ENCODE assay signal across 31 mouse cellular contexts in genomic region chr17:85303686-85304085, GRCm38 (mm10).
"Had no signal": no experiment of that assay in that cellular context is flagged by ENCODE, and none has a peak within 500 bp of the region (broad histone marks: within the 10 kb centered on the region; RNA-seq: fewer than 3 reads in every experiment).

No protein-coding gene starts in this region.

- DNase-seq: left cerebral cortex, postnatal 4 days; liver; liver, embryonic 13.5 days; liver, postnatal 0 days; lung, adult 18-20 months; lung, adult 2 months; lung, embryonic 14.5 days; lung, postnatal 10 days; lung, postnatal 14 days; lung, postnatal 36 days; lung, postnatal 4 days had no signal

- H3K27me3 ChIP-seq: limb, embryonic 12.5 days; limb, embryonic 13.5 days; limb, embryonic 15.5 days; liver, embryonic 12.5 days; liver, embryonic 13.5 days; liver, embryonic 15.5 days; lung, embryonic 15.5 days; megakaryocyte, embryonic 14.5 days; neural tube, embryonic 12.5 days; neural tube, embryonic 13.5 days had no signal

- H3K9ac ChIP-seq: limb, embryonic 12.5 days; limb, embryonic 13.5 days; limb, embryonic 15.5 days; liver, embryonic 12.5 days; liver, embryonic 13.5 days; liver, embryonic 14.5 days; liver, embryonic 15.5 days; liver, postnatal 0 days; lung, embryonic 14.5 days; lung, embryonic 15.5 days; midbrain, embryonic 12.5 days; neural tube, embryonic 12.5 days; neural tube, embryonic 13.5 days had no signal

- H3K4me2 ChIP-seq: limb, embryonic 12.5 days; limb, embryonic 13.5 days; limb, embryonic 15.5 days; liver, embryonic 11.5 days; liver, embryonic 12.5 days; liver, embryonic 13.5 days; liver, embryonic 15.5 days; lung, embryonic 14.5 days; lung, embryonic 15.5 days; midbrain, embryonic 11.5 days; midbrain, embryonic 12.5 days; neural tube, embryonic 12.5 days; neural tube, embryonic 13.5 days had no signal

- H3K36me3 ChIP-seq: limb, embryonic 10.5 days; limb, embryonic 12.5 days; limb, embryonic 13.5 days; limb, embryonic 15.5 days; liver, embryonic 12.5 days; liver, embryonic 13.5 days; liver, embryonic 15.5 days; lung, embryonic 15.5 days; midbrain, embryonic 10.5 days; midbrain, embryonic 12.5 days; neural tube, embryonic 12.5 days; neural tube, embryonic 13.5 days had no signal

- H3K4me1 ChIP-seq: limb, embryonic 10.5 days; limb, embryonic 12.5 days; limb, embryonic 13.5 days; limb, embryonic 15.5 days; liver, embryonic 12.5 days; liver, embryonic 13.5 days; liver, embryonic 15.5 days; lung, embryonic 15.5 days; megakaryocyte, embryonic 14.5 days; midbrain, embryonic 10.5 days; neural tube, embryonic 12.5 days; neural tube, embryonic 13.5 days had no signal

- ATAC-seq: liver, embryonic 12.5 days; liver, postnatal 0 days; lung, postnatal 0 days; midbrain, embryonic 16.5 days had no signal

- H3K9me3 ChIP-seq: limb, embryonic 10.5 days; limb, embryonic 12.5 days; limb, embryonic 13.5 days; limb, embryonic 15.5 days; liver, embryonic 12.5 days; liver, embryonic 13.5 days; liver, embryonic 15.5 days; lung, embryonic 15.5 days; midbrain, embryonic 10.5 days; neural tube, embryonic 12.5 days had no signal

- H3K4me3 ChIP-seq: left cerebral cortex, adult 2 months; limb, embryonic 10.5 days; limb, embryonic 12.5 days; limb, embryonic 13.5 days; limb, embryonic 15.5 days; liver, embryonic 12.5 days; liver, embryonic 13.5 days; liver, embryonic 15.5 days; lung, embryonic 15.5 days; megakaryocyte, embryonic 14.5 days; midbrain, embryonic 10.5 days; midbrain, embryonic 12.5 days; myocyte; neural tube, embryonic 12.5 days; neural tube, embryonic 13.5 days had no signal

- H3K27ac ChIP-seq: left cerebral cortex, adult 2 months; limb, embryonic 10.5 days; limb, embryonic 12.5 days; limb, embryonic 13.5 days; limb, embryonic 15.5 days; liver, embryonic 12.5 days; liver, embryonic 13.5 days; liver, embryonic 14.5 days; liver, embryonic 15.5 days; lung, embryonic 15.5 days; macrophage; midbrain, embryonic 10.5 days; midbrain, embryonic 12.5 days; neural tube, embryonic 12.5 days; neural tube, embryonic 13.5 days had no signal
